Mouse (Mus musculus) heart, adult 2 months (tissue): Measurements from ENCODE around the gene Mrps18b.

Experiments
- CTCF ChIP-seq: fragments of 200-600 bp; IDR thresholded peaks from 2 replicates; pipeline ENCODE4 v1.8.1; 2022; ENCODE audit warnings: antibody characterized with exemption, mild to moderate bottlenecking, moderate library complexity
- EP300 ChIP-seq: fragments of 200-500 bp; IDR thresholded peaks from 2 replicates; pipeline ENCODE4 v1.6.1; 2011; ENCODE audit warnings: low read depth, low read length, control low read depth; ENCODE audit not compliant: insufficient read depth
- POLR2A ChIP-seq: fragments of 200-500 bp; IDR thresholded peaks from 2 replicates; pipeline ENCODE4 v1.6.1; 2011; ENCODE audit warnings: mild to moderate bottlenecking, low read depth, low read length, control low read depth; ENCODE audit not compliant: insufficient read depth

- TF ChIP-seq CTCF = no peak
- no peak for TF ChIP-seq POLR2A
- no peak for TF ChIP-seq EP300
Measured at GRCm38 (mm10) chr17:35882924-35883323, 33.3 kb downstream of the Mrps18b start.
